Mouse (Mus musculus) hindbrain, embryonic 14.5 days (tissue): ENCODE results near the gene Vamp8. TPM values are rescaled to one million over a fixed set of nuclear protein-coding genes. Genes with fewer than 3 reads are reported as not detected.

Source experiments
- ATAC-seq: fragments of 200-750 bp; cut with Nextera tagmentation; 2 replicates; pipeline ENCODE4 v1.8.0; 2017; ENCODE audit warnings: moderate number of reproducible peaks, mild to moderate bottlenecking, moderate TSS enrichment, moderate library complexity; ENCODE audit not compliant: low FRiP score
- DNase-seq: peaks from one replicate; pipeline ENCODE4 v3.0.0-alpha.2; 2015; ENCODE audit warnings: low spot score
- H3K27ac ChIP-seq: fragments of 300-500 bp; sonication (generic); 2 replicates; pipeline ENCODE4 v1.5.1; 2014; ENCODE audit warnings: mild to moderate bottlenecking, moderate library complexity
- H3K27me3 ChIP-seq: fragments of 300-500 bp; sonication (generic); 2 replicates; pipeline ENCODE4 v1.6.1; 2014; ENCODE audit warnings: mild to moderate bottlenecking, low read length, mixed read lengths; ENCODE audit not compliant: control insufficient read depth, insufficient read depth
- H3K36me3 ChIP-seq: fragments of 300-500 bp; sonication (generic); replicated peaks from 2 replicates; pipeline ENCODE4 v1.6.1; 2014; ENCODE audit not compliant: control insufficient read depth, insufficient read depth
- H3K4me1 ChIP-seq: fragments of 300-500 bp; sonication (generic); replicated peaks from 2 replicates; pipeline ENCODE4 v1.6.1; 2014; ENCODE audit warnings: antibody characterized with exemption, low read length, mixed read lengths; ENCODE audit not compliant: control insufficient read depth, insufficient read depth
- H3K4me2 ChIP-seq: fragments of 300-500 bp; sonication (generic); replicated peaks from 2 replicates; pipeline ENCODE4 v1.6.1; 2014; ENCODE audit warnings: mild to moderate bottlenecking, moderate library complexity
- H3K4me3 ChIP-seq: fragments of 300-500 bp; sonication (generic); replicated peaks from 2 replicates; pipeline ENCODE4 v1.5.1; 2014; ENCODE audit warnings: mild to moderate bottlenecking, low read length
- H3K9ac ChIP-seq: fragments of 300-500 bp; sonication (generic); 2 replicates; pipeline ENCODE4 v1.6.1; 2014
- H3K9me3 ChIP-seq: fragments of 300-500 bp; sonication (generic); 2 replicates; pipeline ENCODE4 v1.6.1; 2016; ENCODE audit warnings: low read length; ENCODE audit not compliant: control insufficient read depth
- WGBS: fragments of 180-500 bp; shearing (Covaris S2); extraction: QIAGEN DNeasy Blood & Tissue Kit; methylation state at CpG from one replicate; pipeline ENCODE4 v1.1.7; 2014; 5-methylcytosine and 5-hydroxymethylcytosine counted together
- polyA plus RNA-seq: library from polyadenylated mRNA; unstranded; fragments of >200 nt; fragmentation: Nextera tagmentation; extraction: Ambion mirVana; gene quantifications from 2 replicates; pipeline ENCODE4 v1.2.1, GENCODE M21; 2014

Vamp8 gene
- polyA plus RNA-seq, 1 experiment from 2014 or later = 28.8 TPM

- Histone ChIP-seq H3K9me3 (no peaks in the 10 kb centered on the region), H3K27ac (no peak overlapping the region), H3K36me3 (peaks cover 92% of the 10 kb centered on the region), H3K9ac (no peak overlapping the region), H3K27me3 (no peaks in the 10 kb centered on the region), H3K4me2 (no peak overlapping the region), H3K4me3 (no peak overlapping the region), H3K4me1 (no peaks in the 10 kb centered on the region)
- ATAC-seq (no peak), DNase-seq (no peak)
- 94% methylated on average over 11 of the region's 11 CpGs for WGBS
Measured at GRCm38 (mm10) chr6:72425646-72426045, 35.1 kb upstream of the Vamp8 start.

GRCm38 (mm10) chr6:72420901-72421300 is 30.4 kb upstream of the Vamp8 start:
- 96% methylated on average over 10 of the region's 10 CpGs for WGBS
- Histone ChIP-seq H3K9ac (no peak overlapping the region), H3K4me3 (no peak overlapping the region), H3K36me3 (peaks cover 87% of the 10 kb centered on the region), H3K27ac (no peak overlapping the region), H3K4me2 (no peak overlapping the region), H3K27me3 (no peaks in the 10 kb centered on the region), H3K9me3 (no peaks in the 10 kb centered on the region), H3K4me1 (no peaks in the 10 kb centered on the region)
- no peak for DNase-seq
- ATAC-seq = no peak

GRCm38 (mm10) chr6:72419806-72420205 is 29.3 kb upstream of the Vamp8 start:
- DNase-seq (no peak), ATAC-seq (no peak)
- Histone ChIP-seq H3K9ac (no peak overlapping the region), H3K27me3 (no peaks in the 10 kb centered on the region), H3K4me1 (peaks cover 6% of the 10 kb centered on the region), H3K4me3 (no peak overlapping the region), H3K4me2 (no peak overlapping the region), H3K36me3 (peaks cover 76% of the 10 kb centered on the region), H3K27ac (no peak overlapping the region), H3K9me3 (no peaks in the 10 kb centered on the region)
- 92% methylated on average over 1 of the region's 1 CpGs for WGBS

GRCm38 (mm10) chr6:72418279-72418678 is 27.8 kb upstream of the Vamp8 start:
- Histone ChIP-seq H3K27me3 (no peaks in the 10 kb centered on the region), H3K27ac (no peak overlapping the region), H3K4me3 (no peak overlapping the region), H3K9ac (no peak overlapping the region), H3K36me3 (peaks cover 61% of the 10 kb centered on the region), H3K9me3 (no peaks in the 10 kb centered on the region), H3K4me2 (no peak overlapping the region), H3K4me1 (peaks cover 10% of the 10 kb centered on the region)
- WGBS = 95% methylated on average over 4 of the region's 4 CpGs
- ATAC-seq = no peak
- no peak for DNase-seq

- no peak overlapping the region for H3K27ac ChIP-seq
- H3K36me3 ChIP-seq = peaks cover 41% of the 10 kb centered on the region
- 0 out of 2 replicates have a peak overlapping the region, but pooled peaks have one; percentile 1 for H3K4me2 ChIP-seq
- no peak overlapping the region for H3K4me3 ChIP-seq
- DNase-seq (no peak), ATAC-seq (no peak)
- no peak overlapping the region for H3K9ac ChIP-seq
- WGBS = 88% methylated on average over 7 of the region's 7 CpGs
- H3K27me3 ChIP-seq = no peaks in the 10 kb centered on the region
- peaks cover 10% of the 10 kb centered on the region for H3K4me1 ChIP-seq
- no peaks in the 10 kb centered on the region for H3K9me3 ChIP-seq
Measured at GRCm38 (mm10) chr6:72415964-72416772, 25.7 kb upstream of the Vamp8 start.

- H3K9ac ChIP-seq = no peak overlapping the region
- ATAC-seq = no peak
Measured at GRCm38 (mm10) chr6:72415181-72415580, 24.7 kb upstream of the Vamp8 start.

GRCm38 (mm10) chr6:72414076-72414756 is 23.7 kb upstream of the Vamp8 start, which contains the start of gene Ggcx:
Ggcx (plus strand) TSS chr6:72414308.
- Histone ChIP-seq H3K4me1 (peaks cover 10% of the 10 kb centered on the region), H3K9ac (peak within 1 kb of the TSS; percentile 90), H3K36me3 (peaks cover 21% of the 10 kb centered on the region), H3K4me2 (peak within 1 kb of the TSS; percentile 79), H3K27ac (peak within 1 kb of the TSS; percentile 75), H3K4me3 (peak within 1 kb of the TSS; percentile 78), H3K27me3 (no peaks in the 10 kb centered on the region), H3K9me3 (no peaks in the 10 kb centered on the region)
- ATAC-seq (peak; percentile 96), DNase-seq (peak; percentile 92)
- WGBS = 2% methylated on average over 33 of the region's 33 CpGs

More at GRCm38 (mm10) chr6:72415181-72415580, 24.7 kb upstream of the Vamp8 start:
- Histone ChIP-seq H3K4me1 (peaks cover 10% of the 10 kb centered on the region), H3K4me3 (peak overlapping the region; percentile 78; the same call in 1 of the 2 replicates), H3K27ac (no peak overlapping the region), H3K27me3 (no peaks in the 10 kb centered on the region), H3K4me2 (peak overlapping the region; percentile 79), H3K9me3 (no peaks in the 10 kb centered on the region), H3K36me3 (peaks cover 31% of the 10 kb centered on the region)
- DNase-seq = no peak
- 92% methylated on average over 5 of the region's 5 CpGs for WGBS

- Histone ChIP-seq H3K9ac (no peak overlapping the region), H3K27me3 (no peaks in the 10 kb centered on the region), H3K4me3 (no peak overlapping the region), H3K4me1 (peaks cover 10% of the 10 kb centered on the region), H3K27ac (no peak overlapping the region), H3K4me2 (no peak overlapping the region), H3K9me3 (no peaks in the 10 kb centered on the region), H3K36me3 (no peaks in the 10 kb centered on the region)
- WGBS = 84% methylated on average over 7 of the region's 7 CpGs
- ATAC-seq = no peak
- no peak for DNase-seq
Measured at GRCm38 (mm10) chr6:72410518-72410917, 20.0 kb upstream of the Vamp8 start.

GRCm38 (mm10) chr6:72410003-72410402 is 19.5 kb upstream of the Vamp8 start:
- 28% methylated on average over 1 of the region's 1 CpGs for WGBS
- peaks cover 6% of the 10 kb centered on the region for H3K4me1 ChIP-seq
- H3K27me3 ChIP-seq = no peaks in the 10 kb centered on the region
- no peak overlapping the region for H3K27ac ChIP-seq
- DNase-seq (no peak), ATAC-seq (no peak)
- no peaks in the 10 kb centered on the region for H3K9me3 ChIP-seq
- no peak overlapping the region for H3K9ac ChIP-seq
- H3K36me3 ChIP-seq = no peaks in the 10 kb centered on the region
- H3K4me2 ChIP-seq = no peak overlapping the region
- no peak overlapping the region for H3K4me3 ChIP-seq
